Mouse (Mus musculus) adrenal gland, postnatal 14 days (tissue): ENCODE results near the gene Prkce. TPM values are rescaled to one million over a fixed set of nuclear protein-coding genes. Genes with fewer than 3 reads are reported as not detected.

Experiments
- DNase-seq: peaks from one replicate; pipeline ENCODE4 v3.0.0; 2021; ENCODE audit warnings: mixed read lengths
- total RNA-seq: library from RNA; stranded (reverse); gene quantifications from 2 replicates; pipeline ENCODE4 v1.2.3, GENCODE M21; 2021

Prkce gene
- total RNA-seq, 1 experiment from 2014 or later, result 26.0 TPM

- peak; percentile 97 for DNase-seq
These were observed 277.2 kb downstream of the Prkce start for GRCm38 (mm10) chr17:86444578-86445419.

- no peak for DNase-seq
These were observed 277.8 kb downstream of the Prkce start for GRCm38 (mm10) chr17:86445420-86445720.

- no peak for DNase-seq
These were observed 278.3 kb downstream of the Prkce start for GRCm38 (mm10) chr17:86445900-86446299.

GRCm38 (mm10) chr17:86447101-86447598, 279.6 kb downstream of the Prkce start:
- peak; percentile 68 for DNase-seq

GRCm38 (mm10) chr17:86452934-86453333, 285.3 kb downstream of the Prkce start:
- no peak for DNase-seq

GRCm38 (mm10) chr17:86453673-86454350, 286.2 kb downstream of the Prkce start:
- no peak for DNase-seq

- no peak for DNase-seq
These were observed 286.7 kb downstream of the Prkce start for GRCm38 (mm10) chr17:86454351-86454706.

GRCm38 (mm10) chr17:86456512-86456911, 288.9 kb downstream of the Prkce start:
- DNase-seq, result peak; percentile 30

- DNase-seq, result no peak
These were observed 290.9 kb downstream of the Prkce start for GRCm38 (mm10) chr17:86458302-86458980.

- DNase-seq, result no peak
These were observed 293.3 kb downstream of the Prkce start for GRCm38 (mm10) chr17:86460645-86461430.

- DNase-seq, result peak; percentile 49
These were observed 295.8 kb downstream of the Prkce start for GRCm38 (mm10) chr17:86463369-86463768.

GRCm38 (mm10) chr17:86464197-86464596, 296.6 kb downstream of the Prkce start:
- DNase-seq, result no peak

- no peak for DNase-seq
These were observed 297.2 kb downstream of the Prkce start for GRCm38 (mm10) chr17:86464689-86465363.

- DNase-seq, result no peak
These were observed 298.3 kb downstream of the Prkce start for GRCm38 (mm10) chr17:86465865-86466264.

- no peak for DNase-seq
These were observed 298.8 kb downstream of the Prkce start for GRCm38 (mm10) chr17:86466412-86466811.

GRCm38 (mm10) chr17:86466871-86467270, 299.3 kb downstream of the Prkce start:
- DNase-seq, result no peak

- no peak for DNase-seq
These were observed 299.8 kb downstream of the Prkce start for GRCm38 (mm10) chr17:86467291-86467898.

GRCm38 (mm10) chr17:86467967-86468366, 300.4 kb downstream of the Prkce start:
- no peak for DNase-seq

- DNase-seq, result no peak
These were observed 302.6 kb downstream of the Prkce start for GRCm38 (mm10) chr17:86470160-86470559.

GRCm38 (mm10) chr17:86471684-86472083, 304.1 kb downstream of the Prkce start:
- DNase-seq, result peak; percentile 42

- no peak for DNase-seq
These were observed 309.1 kb downstream of the Prkce start for GRCm38 (mm10) chr17:86476674-86477073.
